Mouse (Mus musculus): ENCODE measurements at regions not wholly inside any gene's neighbourhood (a gene's known extent, or its start where the extent isn't known, plus 50 kb on each side); places are given as distances from the start of the nearest gene placed in this dataset.
A peak's percentile ranks its signal among the peaks of the same experiment; 100 is the strongest.

- no peak for DNase-seq
These were observed 125.4 kb upstream of the Igf1 start for GRCm38 (mm10) chr10:87732658-87733057.

- DNase-seq = no peak
These were observed 124.8 kb upstream of the Igf1 start for GRCm38 (mm10) chr10:87733241-87733640.

GRCm38 (mm10) chr10:87740323-87740722, 117.7 kb upstream of the Igf1 start:
- no peak for DNase-seq

GRCm38 (mm10) chr10:87742766-87743165, 115.3 kb upstream of the Igf1 start:
- peak; percentile 23 for DNase-seq

GRCm38 (mm10) chr10:87747846-87748552, 110.1 kb upstream of the Igf1 start:
- no peak for DNase-seq

- DNase-seq = no peak
These were observed 109.4 kb upstream of the Igf1 start for GRCm38 (mm10) chr10:87748631-87749193.

- DNase-seq = no peak
These were observed 107.7 kb upstream of the Igf1 start for GRCm38 (mm10) chr10:87750321-87750720.

GRCm38 (mm10) chr10:87750972-87751371, 107.1 kb upstream of the Igf1 start:
- no peak for DNase-seq

- no peak for DNase-seq
These were observed 105.9 kb upstream of the Igf1 start for GRCm38 (mm10) chr10:87752117-87752516.

- DNase-seq = no peak
These were observed 104.6 kb upstream of the Igf1 start for GRCm38 (mm10) chr10:87753483-87753882.

- no peak for DNase-seq
These were observed 96.5 kb upstream of the Igf1 start for GRCm38 (mm10) chr10:87761528-87762030.

- DNase-seq = no peak
These were observed 70.5 kb upstream of the Igf1 start for GRCm38 (mm10) chr10:87787521-87787920.

- DNase-seq = no peak
These were observed 65.7 kb upstream of the Igf1 start for GRCm38 (mm10) chr10:87792346-87792745.

GRCm38 (mm10) chr10:87803936-87804791, 53.9 kb upstream of the Igf1 start:
- DNase-seq = no peak

- no peak for DNase-seq
These were observed 53.3 kb upstream of the Igf1 start for GRCm38 (mm10) chr10:87804792-87805082.
